Mouse (Mus musculus): Measurements from ENCODE around the gene Ttll12. TPM values are rescaled to one million over a fixed set of nuclear protein-coding genes. Genes with fewer than 3 reads are reported as not detected.

Gene Ttll12
- total RNA-seq (2021) = 10 to 100 TPM; 16.2 to 17.2 TPM
- long read RNA-seq, experiment 1, transcript Ttll12-201 (14 exons, 3,774 nt) = major isoform, 18 of 23 reads
- long read RNA-seq, experiment 1, partial matches to known transcripts = 2 of 23 reads
- long read RNA-seq, experiment 1, other reads (novel, unspliced or antisense) = 3 of 23 reads
- long read RNA-seq, experiment 2, transcript Ttll12-201 (14 exons, 3,774 nt) = major isoform, 23 of 29 reads
- long read RNA-seq, experiment 2, partial matches to known transcripts = 3 of 29 reads
- long read RNA-seq, experiment 2, other reads (novel, unspliced or antisense) = 3 of 29 reads

DNA sequence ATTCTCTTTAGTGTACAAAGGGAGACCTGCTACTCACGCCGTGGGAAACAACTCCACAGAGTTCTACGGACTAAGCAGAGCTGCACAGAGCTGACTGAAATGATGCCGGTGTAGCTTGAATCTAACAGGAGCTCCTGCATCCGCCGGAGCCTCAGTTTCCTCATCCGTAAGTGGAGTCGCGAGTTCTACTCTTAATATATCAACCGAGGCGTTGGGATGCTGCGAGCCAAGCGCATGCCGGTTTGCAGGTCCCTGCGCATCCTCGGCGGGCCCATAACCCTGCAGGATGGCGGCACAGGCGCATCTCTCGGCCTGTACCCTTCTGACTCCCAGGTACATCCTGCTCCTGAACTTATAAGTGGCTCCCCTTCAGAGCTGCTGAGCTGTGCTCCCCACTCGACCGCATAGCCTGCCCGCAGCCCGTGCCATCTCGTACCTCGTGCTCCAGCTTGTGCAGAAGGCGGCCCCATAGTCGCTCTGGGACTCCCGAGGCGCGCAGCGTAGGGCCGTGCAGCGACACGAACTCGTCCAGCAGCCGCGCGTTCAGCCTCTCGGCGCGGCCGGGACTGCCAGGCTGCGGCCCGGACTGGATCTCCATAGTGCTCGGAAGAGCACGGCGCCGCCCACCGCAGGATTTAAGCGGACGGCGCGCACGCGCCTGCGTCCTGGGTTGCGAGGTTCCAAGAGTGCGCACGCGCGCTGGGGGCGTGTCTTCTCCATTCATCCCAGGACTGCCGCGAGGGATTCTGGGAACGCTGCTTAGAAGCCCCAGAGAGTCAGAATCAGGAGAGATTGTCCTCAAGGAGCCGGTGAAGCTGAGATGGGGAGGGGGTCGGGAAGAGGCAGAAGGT, at the start of gene Ttll12:
Ttll12 (minus strand) TSS at position 645 of the 851 bp plus-strand sequence.
- intact Hi-C loops (cut with DNase I) = no loop called here
- DNase-seq (ENCODE audit: low spot score in 2 of 2) = peak; percentile 96 to 97

DNA sequence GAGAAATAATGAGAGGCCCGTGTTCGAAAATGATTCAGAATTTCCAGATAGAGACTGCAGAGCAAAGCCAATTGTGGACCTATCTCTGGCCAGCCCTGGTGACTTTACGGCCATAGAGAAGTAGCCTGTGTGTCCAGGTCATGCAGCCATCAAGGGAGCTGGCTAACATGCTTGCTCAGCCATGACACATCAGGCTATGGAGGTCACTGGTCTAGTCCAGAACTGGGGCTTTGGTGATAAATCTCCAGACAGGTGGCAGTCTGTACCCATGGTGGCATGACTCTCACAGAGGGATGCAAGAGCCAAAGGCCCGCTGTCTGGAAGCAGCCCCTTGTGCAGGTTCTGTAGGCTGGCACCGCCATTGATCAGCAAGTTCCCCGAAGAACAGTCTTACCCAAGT, 47.6 kb upstream of the Ttll12 start:
- no peak for DNase-seq (ENCODE audit: low spot score in 2 of 2)
- intact Hi-C loops (cut with DNase I) = no loop called here

DNA sequence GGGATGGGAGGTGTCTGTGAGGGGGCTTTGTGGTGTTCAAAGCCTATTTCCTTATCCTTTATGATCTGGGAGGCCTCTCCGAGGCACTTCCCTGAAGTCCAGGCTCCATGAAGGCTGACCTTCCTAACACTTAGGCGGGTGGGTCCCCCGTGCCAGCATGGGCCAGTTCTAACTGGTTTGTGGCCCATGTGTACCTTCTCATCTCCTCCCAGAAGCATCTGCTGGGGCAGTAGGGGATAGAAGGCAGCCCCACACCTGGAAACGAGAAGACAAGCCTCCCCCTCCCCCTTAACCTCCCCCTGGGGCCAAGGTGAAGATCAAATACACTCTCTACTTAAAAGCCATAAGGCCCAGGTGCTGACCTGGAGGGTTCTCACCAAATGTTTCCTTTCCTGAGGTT, 45.3 kb upstream of the Ttll12 start:
- intact Hi-C loops (cut with DNase I) = no loop called here
- no peak for DNase-seq (ENCODE audit: low spot score in 2 of 2)

DNA sequence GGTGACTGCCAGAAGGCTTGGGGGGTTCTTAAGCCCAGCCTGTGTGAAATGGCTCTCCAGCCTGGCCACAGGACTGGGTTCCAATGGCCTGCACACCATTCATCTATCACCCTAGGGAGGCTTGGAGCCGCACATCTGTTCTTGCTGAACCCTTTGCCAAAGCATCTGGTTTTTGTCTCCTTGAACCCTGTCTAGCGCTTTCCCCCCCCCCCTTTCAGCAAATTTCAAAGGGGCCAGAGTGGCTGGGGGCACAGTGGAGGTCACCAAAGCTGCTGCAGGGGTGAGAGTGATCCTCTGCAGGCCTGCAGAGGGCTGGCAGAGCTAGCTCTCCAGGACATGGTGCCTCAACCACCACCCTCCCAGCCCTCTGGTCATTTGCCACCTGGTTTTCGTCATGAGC, 44.2 kb upstream of the Ttll12 start:
- no peak for DNase-seq (ENCODE audit: low spot score in 2 of 2)
- intact Hi-C loops (cut with DNase I) = loop anchor here (10.0 kb wide), 1 partner anchor 416 kb away; no protein-coding TSS in a partner anchor

DNA sequence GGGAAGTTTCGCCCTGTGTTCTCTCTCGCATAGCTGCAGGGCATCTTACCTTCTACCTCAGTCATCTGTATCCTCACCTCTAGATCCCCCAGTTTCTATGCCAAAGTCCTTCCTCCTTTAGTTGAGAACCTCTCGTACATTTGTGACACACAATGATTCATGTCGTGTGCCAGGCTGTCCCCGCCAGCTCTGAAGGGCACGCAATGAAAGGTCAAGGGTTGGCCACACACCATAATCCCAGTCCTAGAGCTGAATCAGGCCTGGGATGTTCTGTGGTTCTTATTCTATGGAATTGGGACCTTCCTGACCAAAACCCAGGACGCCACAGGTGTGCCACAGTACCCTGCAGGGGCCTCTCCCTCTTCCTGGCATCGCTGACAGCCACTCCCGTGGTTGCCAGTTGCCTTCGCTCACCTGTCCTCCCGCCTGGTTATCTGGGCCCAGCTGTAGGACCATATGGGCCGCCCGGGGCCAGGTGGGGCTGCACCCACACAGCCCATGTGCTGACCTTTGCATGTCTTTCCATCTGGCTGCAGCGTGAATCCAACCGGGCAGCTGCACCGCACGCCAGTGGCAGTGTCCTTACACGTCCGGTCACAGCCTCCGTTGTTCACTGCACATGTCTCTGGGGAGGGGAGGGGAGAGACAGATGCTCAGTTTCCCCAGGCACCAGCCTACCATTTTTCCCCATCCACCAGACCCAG, 43.4 kb upstream of the Ttll12 start:
- intact Hi-C loops (cut with DNase I) = loop anchor here (10.0 kb wide), 1 partner anchor 416 kb away; no protein-coding TSS in a partner anchor
- DNase-seq (ENCODE audit: low spot score in 2 of 2) = no peak

DNA sequence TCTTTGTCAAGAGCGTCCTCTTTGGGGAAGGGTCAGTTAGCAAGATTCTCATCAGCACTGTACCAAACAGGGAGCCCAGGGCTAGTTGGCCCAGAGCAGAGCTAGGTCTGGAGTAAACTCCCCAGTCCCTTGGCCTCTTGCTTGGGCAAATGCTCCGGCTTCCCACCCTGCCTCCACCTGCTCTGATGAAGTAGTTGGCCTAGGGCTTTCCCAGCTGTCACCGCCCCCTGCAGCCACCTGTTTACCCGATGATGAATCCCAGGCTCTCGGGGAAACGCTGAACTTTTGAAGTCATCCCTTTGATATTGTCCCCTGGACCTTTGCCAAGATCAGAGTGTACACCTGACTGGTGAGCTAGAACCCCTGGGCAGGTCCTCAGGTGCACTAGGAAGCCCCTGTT, 41.8 kb upstream of the Ttll12 start:
- DNase-seq (ENCODE audit: low spot score in 2 of 2) = no peak
- intact Hi-C loops (cut with DNase I) = loop anchor here (10.0 kb wide), 1 partner anchor 418 kb away; no protein-coding TSS in a partner anchor

DNA sequence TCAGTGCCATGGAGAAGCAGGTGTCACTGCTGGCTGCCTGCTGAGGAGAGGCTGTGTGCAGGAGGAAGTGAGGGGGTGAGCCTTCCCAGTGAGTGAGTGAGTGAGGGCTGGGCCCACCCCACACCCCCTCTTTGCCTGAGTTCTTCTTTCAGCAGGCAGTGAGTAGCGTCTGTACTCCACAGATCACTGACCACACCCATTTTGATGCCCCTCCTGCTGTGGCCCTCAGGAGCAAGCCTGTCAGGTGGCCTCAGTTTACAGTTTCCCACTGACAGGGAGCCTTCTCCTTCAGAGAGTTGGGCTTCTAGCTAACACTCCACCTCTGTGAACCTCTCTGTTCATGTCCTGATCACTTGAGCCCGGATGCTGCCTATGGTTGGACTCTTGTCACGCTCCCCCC, 40.3 kb upstream of the Ttll12 start:
- DNase-seq (ENCODE audit: low spot score in 2 of 2) = no peak
- intact Hi-C loops (cut with DNase I) = loop anchor here (10.0 kb wide), 1 partner anchor 420 kb away; no protein-coding TSS in a partner anchor

DNA sequence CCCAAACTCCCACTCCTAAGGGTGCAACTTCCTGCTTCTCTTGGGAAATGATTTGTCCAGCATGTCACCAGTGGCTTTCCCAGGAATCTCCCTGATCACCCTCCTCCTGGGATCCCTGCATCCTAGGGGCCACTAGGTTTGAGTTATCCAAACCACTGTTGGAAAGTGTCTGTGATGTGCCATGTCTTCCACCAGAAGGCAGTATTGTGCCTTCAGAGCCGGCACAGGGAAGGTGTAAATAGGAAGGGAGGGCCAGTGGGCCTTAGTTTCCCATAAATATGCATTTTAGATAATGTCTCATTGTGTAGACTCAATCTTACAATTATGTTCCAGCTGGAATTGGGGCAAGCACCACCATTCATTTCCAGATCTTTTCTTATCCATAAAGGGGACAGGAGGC, 39.1 kb upstream of the Ttll12 start:
- intact Hi-C loops (cut with DNase I) = loop anchor here (5.0 to 10.0 kb wide), 2 partner anchors 123 to 421 kb away; no protein-coding TSS in a partner anchor

DNA sequence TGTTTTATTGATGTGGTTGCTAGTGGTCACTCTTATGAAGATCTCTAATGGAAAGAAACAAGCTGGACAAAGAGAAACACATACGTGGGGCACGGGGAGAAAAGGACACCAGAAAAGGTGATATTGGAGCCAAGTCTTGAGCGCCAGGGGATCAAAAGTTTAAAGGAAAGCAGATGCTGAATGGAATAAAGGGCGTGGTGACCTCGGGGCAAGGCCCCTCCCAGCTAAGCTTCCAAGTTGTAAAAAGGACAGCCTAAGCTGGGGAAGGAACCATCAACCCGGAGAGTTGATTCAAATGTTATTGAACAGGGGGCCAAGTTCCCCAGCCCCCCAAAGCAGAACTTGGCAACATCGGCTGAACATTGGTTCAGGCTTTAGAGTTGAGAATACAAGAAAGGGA, 36.1 kb upstream of the Ttll12 start:
- DNase-seq (ENCODE audit: low spot score in 2 of 2) = no peak
- intact Hi-C loops (cut with DNase I) = loop anchor here (5.0 to 10.0 kb wide), 2 partner anchors 126 to 424 kb away; no protein-coding TSS in a partner anchor

More for the DNA sequence above, 39.1 kb upstream of the Ttll12 start:
- peak; percentile 23 to 42 for DNase-seq (ENCODE audit: low spot score in 2 of 2)

DNA sequence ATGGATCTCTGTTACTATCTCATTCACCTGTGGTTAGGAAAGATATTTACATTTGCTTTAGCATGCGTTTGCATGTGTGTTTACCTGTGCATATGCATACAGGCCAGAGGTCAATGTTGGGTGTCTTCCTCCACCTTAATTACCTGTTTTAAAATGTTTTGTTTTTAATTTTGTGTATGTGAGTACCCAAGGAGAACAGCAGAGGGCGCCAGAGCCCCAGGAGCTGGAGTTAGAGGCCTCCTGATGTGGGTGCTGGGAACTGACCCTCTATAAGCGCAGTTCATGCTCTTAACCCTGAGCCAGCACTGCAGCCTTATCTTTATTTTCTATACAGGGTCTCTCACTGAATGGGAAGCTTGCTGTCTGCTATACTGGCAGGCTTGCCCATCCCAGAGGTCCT, 34.8 kb upstream of the Ttll12 start:
- intact Hi-C loops (cut with DNase I) = loop anchor here (5.0 to 10.0 kb wide), 2 partner anchors 128 to 425 kb away; no protein-coding TSS in a partner anchor
- DNase-seq (ENCODE audit: low spot score in 2 of 2) = no peak

DNA sequence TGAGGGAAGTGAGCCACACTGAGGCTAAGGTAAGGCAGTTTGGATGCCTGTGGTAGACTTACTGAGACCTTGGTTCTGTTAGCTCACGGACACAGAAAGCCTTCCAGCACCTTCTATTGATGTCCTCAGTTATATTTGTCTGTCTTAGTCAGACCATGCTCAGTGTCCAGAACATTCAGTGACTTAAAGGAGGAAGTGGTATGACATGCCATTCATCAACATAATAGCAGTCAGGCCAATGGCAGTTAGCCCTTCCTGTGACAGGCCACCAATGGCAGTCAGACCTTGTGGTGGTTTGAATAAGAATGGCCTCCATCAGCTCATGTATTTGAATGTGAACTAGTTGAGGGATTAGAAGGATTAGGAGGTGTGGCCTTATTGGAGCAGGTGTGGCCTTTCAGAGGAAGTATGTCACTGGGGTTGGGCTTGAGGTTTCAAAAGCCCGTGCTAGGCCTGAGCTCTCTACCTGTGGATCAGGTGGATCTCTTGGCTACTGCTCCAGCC, 31.2 kb upstream of the Ttll12 start:
- no peak for DNase-seq (ENCODE audit: low spot score in 2 of 2)
- intact Hi-C loops (cut with DNase I) = no loop called here

DNA sequence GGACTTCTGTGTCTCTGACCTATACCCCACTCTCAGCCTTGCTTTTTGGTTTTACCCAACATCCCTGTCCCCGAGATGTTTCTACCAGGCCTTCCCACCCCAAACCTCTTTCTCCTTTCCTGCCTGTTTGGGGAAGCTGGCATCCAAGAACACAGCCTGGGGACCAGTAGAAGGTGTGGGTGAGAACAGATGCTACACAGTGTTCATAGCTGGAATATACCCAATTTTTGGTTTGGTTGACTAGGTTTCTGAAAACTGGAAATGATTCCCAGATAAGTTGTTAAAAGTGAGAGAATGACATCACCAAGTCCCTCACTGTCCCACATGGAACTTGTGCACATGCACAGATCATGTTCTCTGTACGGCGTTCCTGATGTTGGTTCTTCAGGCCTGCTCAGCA, 20.3 kb upstream of the Ttll12 start:
- intact Hi-C loops (cut with DNase I) = no loop called here
- DNase-seq (ENCODE audit: low spot score in 2 of 2) = peak; percentile 37 to 66

DNA sequence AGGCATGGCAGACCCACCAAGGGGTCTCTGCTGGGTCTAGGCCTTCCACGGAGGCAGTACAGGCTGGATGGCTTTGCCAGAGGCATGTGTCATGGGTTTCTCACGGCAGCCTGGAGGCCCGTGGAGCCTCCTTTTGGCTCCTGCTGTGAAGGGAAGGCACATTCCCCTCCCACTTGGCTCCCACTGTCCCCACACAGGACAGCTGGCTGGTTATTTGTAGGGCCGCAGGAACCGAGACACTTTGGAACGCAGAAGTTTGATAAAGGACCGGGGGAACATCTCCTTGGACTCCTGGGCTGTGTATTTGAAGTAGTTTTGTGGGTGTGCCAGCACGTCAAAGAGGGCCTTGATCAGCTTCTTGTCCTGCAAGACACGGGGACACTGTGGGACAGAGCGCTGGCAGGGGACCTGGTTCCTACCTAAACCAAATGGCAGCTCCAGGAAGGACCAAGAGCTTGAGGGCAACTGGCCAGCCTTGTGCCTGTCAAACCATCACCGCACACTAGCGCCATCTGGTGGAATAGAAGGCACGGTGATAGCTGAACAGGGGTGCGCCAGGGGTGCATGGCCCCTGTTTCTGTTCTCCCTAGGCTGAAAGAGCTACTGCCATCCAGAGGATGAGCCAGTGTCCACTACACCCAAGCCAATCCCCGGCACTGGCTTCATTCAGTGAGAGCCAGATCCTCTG, 12.3 kb upstream of the Ttll12 start:
- intact Hi-C loops (cut with DNase I) = no loop called here
- peak; percentile 60 to 76 for DNase-seq (ENCODE audit: low spot score in 2 of 2)

DNA sequence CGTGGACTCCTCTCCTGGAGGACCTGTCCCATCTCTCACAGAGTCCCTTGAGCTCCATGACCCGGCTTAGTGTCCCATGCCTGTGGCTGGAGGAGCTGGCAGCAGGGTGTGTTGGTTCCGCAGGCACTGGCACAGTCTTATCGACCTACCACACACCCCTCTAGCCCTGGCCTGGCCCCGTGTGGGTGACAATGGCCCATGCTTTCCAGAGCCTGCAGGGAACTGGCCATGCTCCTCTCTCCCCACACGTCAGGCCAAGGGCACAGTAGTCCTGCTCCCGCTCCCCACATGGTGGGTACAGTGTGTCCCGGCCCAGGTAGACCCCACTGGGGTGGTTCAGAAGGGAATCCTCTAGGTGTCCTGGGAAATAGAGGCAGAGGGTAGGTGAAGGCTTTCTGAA, 11.7 kb upstream of the Ttll12 start:
- intact Hi-C loops (cut with DNase I) = no loop called here
- no peak for DNase-seq (ENCODE audit: low spot score in 2 of 2)

DNA sequence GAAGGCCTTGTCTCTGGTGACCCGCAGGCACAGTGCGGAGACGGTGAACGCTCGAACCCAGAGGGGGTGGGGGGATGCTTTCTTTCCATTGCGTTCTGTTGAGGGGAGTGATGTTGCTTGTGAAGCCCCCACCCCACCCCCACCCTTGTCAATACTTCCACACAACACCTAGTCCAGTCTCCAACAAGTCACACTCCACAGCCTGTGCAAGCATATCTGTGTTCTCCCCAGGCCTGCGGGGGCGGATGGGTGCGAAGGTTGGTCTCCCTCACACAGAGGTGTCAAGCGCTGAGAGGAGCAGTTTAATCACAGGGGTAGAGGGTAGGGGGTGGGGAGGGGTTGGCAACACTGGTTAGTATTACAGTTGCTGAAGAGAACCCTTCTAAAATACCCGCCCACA, 11.3 kb upstream of the Ttll12 start:
- intact Hi-C loops (cut with DNase I) = no loop called here
- DNase-seq (ENCODE audit: low spot score in 2 of 2) = no peak

DNA sequence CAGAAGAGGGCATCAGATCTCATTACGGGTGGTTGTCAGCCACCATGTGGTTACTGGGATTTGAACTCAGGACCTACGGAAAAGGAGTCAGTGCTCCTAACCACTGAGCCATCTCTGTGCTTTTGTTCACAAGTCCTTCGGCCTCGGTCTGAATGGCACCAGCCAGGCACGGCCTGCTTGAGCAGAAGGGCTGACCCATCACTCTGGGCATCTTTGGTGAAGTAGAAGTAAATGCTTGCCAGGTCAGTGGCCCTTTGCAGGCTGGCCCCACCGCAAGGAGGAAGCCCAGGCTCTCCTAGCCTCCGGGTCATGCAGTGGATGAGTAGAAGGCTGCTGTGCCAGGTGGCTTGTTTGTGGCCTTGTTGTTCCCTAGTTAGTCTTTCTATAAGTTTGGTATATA, 8.5 kb upstream of the Ttll12 start:
- intact Hi-C loops (cut with DNase I) = no loop called here
- no peak for DNase-seq (ENCODE audit: low spot score in 2 of 2)

DNA sequence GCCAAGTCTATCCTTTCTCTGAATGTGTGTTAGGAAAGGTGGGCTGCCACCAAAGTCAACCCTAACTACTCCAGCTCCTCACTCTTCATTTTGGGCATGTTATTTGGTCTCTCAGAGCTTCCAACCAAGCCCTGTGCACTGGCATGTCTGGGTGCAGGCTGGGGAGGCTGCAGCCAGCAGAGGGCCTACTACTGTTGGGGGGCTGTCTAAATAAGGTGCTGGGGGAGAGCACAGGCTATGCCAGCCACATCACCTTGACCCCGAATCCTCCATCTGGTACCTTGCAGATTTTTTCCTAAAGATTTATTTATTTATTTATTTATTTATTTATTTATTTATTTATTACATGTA, 8.1 kb upstream of the Ttll12 start:
- intact Hi-C loops (cut with DNase I) = no loop called here

DNA sequence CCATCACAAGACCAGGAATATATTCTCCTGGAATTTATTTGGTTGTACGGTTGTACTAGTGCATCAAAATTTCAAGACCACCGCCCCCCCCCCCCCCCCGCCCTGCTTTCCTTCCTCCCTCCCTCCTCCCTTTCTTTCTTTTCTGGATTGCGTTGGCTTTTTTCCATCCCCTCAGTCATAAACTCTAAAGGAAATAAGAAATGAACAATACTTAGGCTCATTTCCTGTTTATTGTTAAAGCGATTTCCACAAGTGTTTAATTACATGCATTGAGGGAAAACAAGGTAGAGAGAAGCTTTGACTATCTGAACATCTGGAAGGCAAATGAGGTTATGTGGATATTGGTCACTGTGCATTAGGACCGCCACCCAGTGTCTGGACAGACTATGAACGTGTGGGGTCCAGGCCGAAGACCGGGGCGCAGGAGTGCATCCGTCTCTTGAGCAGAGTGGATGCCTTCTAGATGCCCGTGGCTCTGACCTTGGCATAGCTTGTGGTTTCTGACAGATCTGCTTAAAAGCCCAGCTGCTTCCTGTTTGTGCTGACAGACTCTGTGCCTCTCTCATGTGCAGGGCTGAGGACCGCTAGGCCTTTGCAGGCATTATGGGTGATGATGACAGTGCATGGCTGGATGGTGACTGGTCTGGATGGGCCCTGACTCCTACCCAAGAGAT, 7.6 kb upstream of the Ttll12 start:
- no peak for DNase-seq (ENCODE audit: low spot score in 2 of 2)
- intact Hi-C loops (cut with DNase I) = no loop called here

More for the DNA sequence above, 8.1 kb upstream of the Ttll12 start:
- DNase-seq (ENCODE audit: low spot score in 2 of 2) = no peak

DNA sequence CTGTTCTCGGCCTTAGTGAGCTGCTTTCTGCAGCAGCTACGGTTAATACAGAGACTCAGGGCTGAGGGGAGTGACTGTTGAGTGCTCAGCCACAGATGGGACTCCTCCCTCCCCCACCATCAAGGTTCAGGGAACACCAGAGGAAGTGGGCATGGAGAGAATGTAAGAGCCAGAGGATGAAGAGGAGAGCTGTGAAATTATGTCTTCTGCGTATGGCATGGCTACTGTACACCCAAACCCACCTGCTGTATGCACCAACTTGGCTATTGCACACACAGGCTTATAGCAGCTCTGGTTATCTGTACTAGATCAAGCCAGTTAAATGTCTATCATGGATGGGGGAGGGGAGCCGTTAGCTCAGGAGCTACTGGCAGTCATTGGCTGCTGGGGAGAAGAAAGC, 6.2 kb upstream of the Ttll12 start:
- intact Hi-C loops (cut with DNase I) = no loop called here
- no peak for DNase-seq (ENCODE audit: low spot score in 2 of 2)

All from left cerebral cortex, postnatal 14 days (tissue).